Mouse (Mus musculus): ENCODE measurements at regions not wholly inside any gene's neighbourhood (a gene's known extent, or its start where the extent isn't known, plus 50 kb on each side); places are given as distances from the start of the nearest gene placed in this dataset.

- no peaks in the 10 kb centered on the region for H3K9me3 ChIP-seq
- no peak overlapping the region for H3K9ac ChIP-seq (replicated peaks)
- H3K27me3 ChIP-seq: no peaks in the 10 kb centered on the region
- peaks cover 60% of the 10 kb centered on the region for H3K4me1 ChIP-seq (replicated peaks)
- no peaks in the 10 kb centered on the region for H3K36me3 ChIP-seq
- ATAC-seq (ENCODE audit: insufficient number of reproducible peaks, insufficient read depth, low FRiP score, low TSS enrichment, low read depth): no peak
- H3K27ac ChIP-seq: peak overlapping the region; percentile 64
- 19% methylated on average over 5 of the region's 5 CpGs for WGBS
- no peak overlapping the region; the same call in 1 of the 2 replicates for H3K4me2 ChIP-seq
- no peak overlapping the region for H3K4me3 ChIP-seq (replicated peaks)
Measured at GRCm38 (mm10) chr13:28793166-28793935, 160.2 kb downstream of the Sox4 start.

GRCm38 (mm10) chr13:28792461-28793165, 160.9 kb downstream of the Sox4 start:
- no peak overlapping the region for H3K4me3 ChIP-seq (replicated peaks)
- no peaks in the 10 kb centered on the region for H3K9me3 ChIP-seq
- peak overlapping the region; percentile 64 for H3K27ac ChIP-seq
- no peaks in the 10 kb centered on the region for H3K27me3 ChIP-seq
- no peak overlapping the region for H3K4me2 ChIP-seq
- H3K9ac ChIP-seq (replicated peaks): no peak overlapping the region
- no peak for ATAC-seq (ENCODE audit: insufficient number of reproducible peaks, insufficient read depth, low FRiP score, low TSS enrichment, low read depth)
- WGBS: 89% methylated on average over 12 of the region's 12 CpGs
- peaks cover 60% of the 10 kb centered on the region for H3K4me1 ChIP-seq (replicated peaks)
- no peaks in the 10 kb centered on the region for H3K36me3 ChIP-seq

DNA sequence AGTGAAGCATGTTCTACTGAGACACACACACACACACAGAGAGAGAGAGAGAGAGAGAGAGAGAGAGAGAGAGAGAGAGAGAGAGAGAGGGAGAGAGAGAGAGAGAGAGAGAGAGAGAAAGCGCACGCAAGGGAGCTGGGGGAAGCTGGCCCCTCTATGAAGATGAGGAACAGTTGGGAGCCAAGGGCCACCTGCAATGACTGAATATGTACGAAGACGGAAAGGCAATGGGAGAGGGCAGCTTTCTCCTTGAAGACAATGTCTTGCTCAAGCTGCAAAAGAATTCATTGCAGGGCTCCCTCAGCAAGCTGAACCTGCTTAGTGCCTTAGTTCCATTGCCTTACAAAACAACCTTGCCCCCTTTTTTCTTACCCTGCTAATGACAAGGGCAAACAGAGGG, 163.1 kb downstream of the Sox4 start:
- H3K4me2 ChIP-seq: no peak overlapping the region
- no peak overlapping the region for H3K27ac ChIP-seq
- WGBS: 58% methylated on average over 4 of the region's 4 CpGs
- H3K36me3 ChIP-seq: no peaks in the 10 kb centered on the region
- no peak overlapping the region for H3K9ac ChIP-seq (replicated peaks)
- H3K27me3 ChIP-seq: no peaks in the 10 kb centered on the region
- no peak overlapping the region for H3K4me3 ChIP-seq (replicated peaks)
- H3K9me3 ChIP-seq: no peaks in the 10 kb centered on the region
- no peak for ATAC-seq (ENCODE audit: insufficient number of reproducible peaks, insufficient read depth, low FRiP score, low TSS enrichment, low read depth)
- H3K4me1 ChIP-seq (replicated peaks): peaks cover 60% of the 10 kb centered on the region

GRCm38 (mm10) chr13:28787331-28787643, 166.2 kb downstream of the Sox4 start:
- 0 out of 2 replicates have a peak, but pooled peaks have one; percentile 33 for ATAC-seq (ENCODE audit: insufficient number of reproducible peaks, insufficient read depth, low FRiP score, low TSS enrichment, low read depth)
- Histone ChIP-seq H3K4me2 (peak overlapping the region; percentile 29; the same call in 1 of the 2 replicates), H3K4me1 (replicated peaks) (peaks cover 34% of the 10 kb centered on the region), H3K9ac (replicated peaks) (0 out of 2 replicates have a peak overlapping the region, but pooled peaks have one; percentile 3), H3K36me3 (no peaks in the 10 kb centered on the region), H3K27ac (peak overlapping the region; percentile 42), H3K9me3 (no peaks in the 10 kb centered on the region), H3K4me3 (replicated peaks) (no peak overlapping the region), H3K27me3 (no peaks in the 10 kb centered on the region)
- WGBS: 15% methylated on average over 3 of the region's 3 CpGs

DNA sequence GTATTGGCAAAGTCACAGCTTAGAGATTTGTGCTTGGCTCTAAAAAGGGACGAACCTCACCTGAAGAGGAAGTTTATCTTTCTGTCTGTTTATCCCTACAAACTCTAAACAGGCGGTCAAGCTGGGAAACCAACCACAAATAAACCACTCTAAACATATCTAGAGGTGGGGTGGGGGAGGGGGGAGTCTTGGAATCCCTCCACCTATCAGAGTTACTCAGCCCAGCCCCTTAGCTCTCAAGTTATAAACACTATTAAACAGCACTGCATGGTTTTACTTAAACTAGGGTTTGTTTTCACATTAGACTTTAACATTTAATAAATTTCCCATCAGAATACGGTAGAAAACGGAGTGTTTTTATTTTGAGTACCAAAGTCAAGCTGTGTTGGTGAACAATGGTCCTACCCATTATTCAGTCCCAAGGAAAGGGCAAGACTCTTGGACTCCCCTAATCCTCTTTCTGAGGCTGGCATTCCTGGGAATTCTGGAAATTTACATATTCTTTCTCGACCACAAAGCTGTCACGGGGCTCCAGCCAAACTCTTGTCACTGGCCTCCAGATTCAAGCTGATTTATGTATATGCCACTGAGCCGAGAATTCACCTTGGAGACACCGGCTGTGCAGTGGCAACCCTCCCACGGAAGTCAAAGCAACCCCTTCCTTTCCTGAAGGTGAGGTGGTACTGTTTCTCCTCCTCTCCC, 166.7 kb downstream of the Sox4 start:
- no peak for ATAC-seq (ENCODE audit: insufficient number of reproducible peaks, insufficient read depth, low FRiP score, low TSS enrichment, low read depth)

DNA sequence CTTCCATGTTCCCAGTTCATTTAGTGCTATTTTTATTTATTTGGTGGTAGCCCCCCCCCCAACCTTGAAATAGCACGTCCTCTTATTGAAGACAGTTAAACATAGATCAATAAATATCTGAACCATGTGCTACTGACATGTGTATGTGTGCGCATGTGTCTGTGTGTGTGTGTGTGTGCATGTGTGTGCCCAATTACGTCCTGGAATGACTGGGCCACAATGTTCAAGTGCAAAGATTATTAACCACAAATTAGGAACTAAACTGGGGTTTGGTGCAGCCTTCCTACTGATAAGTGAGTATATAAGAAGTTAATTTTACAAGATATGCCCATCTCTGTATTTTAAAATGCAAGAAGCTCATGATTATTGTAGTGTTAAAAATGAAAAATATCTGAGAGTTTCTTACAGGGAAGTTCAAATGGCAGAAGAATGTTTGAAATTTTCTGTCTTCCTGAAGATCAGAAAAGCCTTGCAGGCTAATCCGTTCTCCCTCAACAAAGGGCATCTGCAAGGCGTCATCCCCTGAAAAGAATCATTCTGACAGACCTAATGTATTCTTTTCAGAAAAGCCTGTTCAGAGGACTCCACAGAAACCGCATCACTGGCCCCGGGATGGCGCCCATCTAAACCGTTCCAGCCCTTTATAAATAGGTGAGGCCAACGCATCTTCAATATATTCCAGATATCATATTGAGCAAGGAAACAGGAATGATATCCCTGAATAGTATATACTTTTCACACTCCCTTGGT, 170.8 kb downstream of the Sox4 start:
- Histone ChIP-seq H3K27ac (no peak overlapping the region), H3K4me3 (replicated peaks) (no peak overlapping the region)
- WGBS: 46% methylated on average over 10 of the region's 10 CpGs

More for the DNA sequence above, 166.7 kb downstream of the Sox4 start:
- 0 out of 2 replicates have a peak overlapping the region, but pooled peaks have one; percentile 3 for H3K9ac ChIP-seq (replicated peaks)
- H3K4me1 ChIP-seq (replicated peaks): peaks cover 39% of the 10 kb centered on the region
- no peaks in the 10 kb centered on the region for H3K36me3 ChIP-seq
- peak overlapping the region; percentile 42 for H3K27ac ChIP-seq
- WGBS: 17% methylated on average over 9 of the region's 9 CpGs
- no peaks in the 10 kb centered on the region for H3K9me3 ChIP-seq
- no peak overlapping the region for H3K4me3 ChIP-seq (replicated peaks)
- H3K4me2 ChIP-seq: peak overlapping the region; percentile 29; the same call in 1 of the 2 replicates
- no peaks in the 10 kb centered on the region for H3K27me3 ChIP-seq

DNA sequence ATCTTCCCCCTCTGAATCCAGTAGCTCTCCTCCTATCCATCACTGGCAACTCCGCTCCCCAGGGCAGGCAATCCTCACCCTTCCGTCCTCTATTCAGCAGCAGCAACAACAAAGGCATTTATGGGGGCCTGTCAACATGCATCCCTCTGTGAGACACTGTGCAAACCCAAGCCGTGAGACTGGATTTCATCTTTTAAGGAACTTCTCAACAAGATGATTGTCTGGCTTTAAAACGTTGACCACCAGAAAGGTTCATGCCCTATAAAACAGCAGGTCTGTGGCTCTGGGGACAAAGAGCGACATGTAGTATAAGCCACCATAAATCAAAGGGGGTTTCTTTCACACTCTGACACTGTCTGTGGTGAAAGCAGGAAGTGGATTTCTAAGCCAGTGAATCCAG, 171.4 kb downstream of the Sox4 start:
- Histone ChIP-seq H3K36me3 (no peaks in the 10 kb centered on the region), H3K9ac (replicated peaks) (no peak overlapping the region), H3K27me3 (no peaks in the 10 kb centered on the region), H3K4me1 (replicated peaks) (peaks cover 32% of the 10 kb centered on the region), H3K27ac (peak overlapping the region; percentile 37; the same call in 1 of the 2 replicates), H3K4me2 (no peak overlapping the region), H3K9me3 (no peaks in the 10 kb centered on the region), H3K4me3 (replicated peaks) (no peak overlapping the region)
- 12% methylated on average over 5 of the region's 5 CpGs for WGBS
- ATAC-seq (ENCODE audit: insufficient number of reproducible peaks, insufficient read depth, low FRiP score, low TSS enrichment, low read depth): no peak

More for the DNA sequence above, 170.8 kb downstream of the Sox4 start:
- H3K9ac ChIP-seq (replicated peaks): no peak overlapping the region
- no peak for ATAC-seq (ENCODE audit: insufficient number of reproducible peaks, insufficient read depth, low FRiP score, low TSS enrichment, low read depth)
- H3K27me3 ChIP-seq: no peaks in the 10 kb centered on the region
- H3K9me3 ChIP-seq: no peaks in the 10 kb centered on the region
- peaks cover 38% of the 10 kb centered on the region for H3K4me1 ChIP-seq (replicated peaks)
- H3K4me2 ChIP-seq: no peak overlapping the region
- H3K36me3 ChIP-seq: no peaks in the 10 kb centered on the region

- no peaks in the 10 kb centered on the region for H3K9me3 ChIP-seq
- H3K36me3 ChIP-seq: no peaks in the 10 kb centered on the region
- H3K9ac ChIP-seq (replicated peaks): no peak overlapping the region; the same call in 1 of the 2 replicates
- no peak overlapping the region for H3K4me3 ChIP-seq (replicated peaks)
- 11% methylated on average over 5 of the region's 5 CpGs for WGBS
- peaks cover 28% of the 10 kb centered on the region for H3K4me1 ChIP-seq (replicated peaks)
- H3K27me3 ChIP-seq: no peaks in the 10 kb centered on the region
- ATAC-seq (ENCODE audit: insufficient number of reproducible peaks, insufficient read depth, low FRiP score, low TSS enrichment, low read depth): no peak
- no peak overlapping the region for H3K4me2 ChIP-seq
- peak overlapping the region; percentile 37; the same call in 1 of the 2 replicates for H3K27ac ChIP-seq
Measured at GRCm38 (mm10) chr13:28781660-28782059, 171.9 kb downstream of the Sox4 start.

GRCm38 (mm10) chr13:28780462-28780861, 173.1 kb downstream of the Sox4 start:
- no peak for ATAC-seq (ENCODE audit: insufficient number of reproducible peaks, insufficient read depth, low FRiP score, low TSS enrichment, low read depth)
- WGBS: 52% methylated on average over 5 of the region's 5 CpGs
- no peaks in the 10 kb centered on the region for H3K9me3 ChIP-seq
- H3K4me2 ChIP-seq: no peak overlapping the region
- H3K4me3 ChIP-seq (replicated peaks): no peak overlapping the region
- H3K36me3 ChIP-seq: no peaks in the 10 kb centered on the region
- no peaks in the 10 kb centered on the region for H3K27me3 ChIP-seq
- no peak overlapping the region for H3K27ac ChIP-seq
- no peak overlapping the region for H3K9ac ChIP-seq (replicated peaks)
- H3K4me1 ChIP-seq (replicated peaks): peaks cover 29% of the 10 kb centered on the region

GRCm38 (mm10) chr13:28775142-28775815, 178.2 kb downstream of the Sox4 start:
- Histone ChIP-seq H3K4me2 (no peak overlapping the region), H3K36me3 (no peaks in the 10 kb centered on the region), H3K9me3 (no peaks in the 10 kb centered on the region), H3K9ac (replicated peaks) (no peak overlapping the region), H3K27ac (no peak overlapping the region), H3K27me3 (no peaks in the 10 kb centered on the region), H3K4me1 (replicated peaks) (peaks cover 32% of the 10 kb centered on the region), H3K4me3 (replicated peaks) (no peak overlapping the region)
- no peak for ATAC-seq (ENCODE audit: insufficient number of reproducible peaks, insufficient read depth, low FRiP score, low TSS enrichment, low read depth)
- WGBS: 58% methylated on average over 7 of the region's 7 CpGs

Measured in limb, embryonic 12.5 days (tissue).